Mouse (Mus musculus) left cerebral cortex, adult 9 months (tissue): Measurements from ENCODE around the gene Mvd.

ENCODE experiments used
- DNase-seq, 2 experiments: peaks; one replicate each; pipeline ENCODE4 v3.0.0; 2022; ENCODE audit warnings: low spot score in 2 of 2

Gene Mvd

GRCm38 (mm10) chr8:122426145-122426544 is 17.1 kb downstream of the Mvd start:
- no peak for DNase-seq

GRCm38 (mm10) chr8:122423659-122424058 is 19.6 kb downstream of the Mvd start:
- DNase-seq, result no peak

GRCm38 (mm10) chr8:122423217-122423616 is 20.0 kb downstream of the Mvd start:
- no peak for DNase-seq

- no peak for DNase-seq
Observed at GRCm38 (mm10) chr8:122421376-122422070, 21.7 kb downstream of the Mvd start, which contains the start of gene Il17c. Gene Il17c (plus strand): TSS chr8:122422020.

- DNase-seq, result peak in 1 of 2 experiments; percentile 67
Observed at GRCm38 (mm10) chr8:122419881-122420555, 23.2 kb downstream of the Mvd start.

- DNase-seq, result no peak
Observed at GRCm38 (mm10) chr8:122415554-122415953, 27.7 kb downstream of the Mvd start.

- no peak for DNase-seq
Observed at GRCm38 (mm10) chr8:122414311-122414710, 28.9 kb downstream of the Mvd start.

GRCm38 (mm10) chr8:122407678-122408077 is 35.5 kb downstream of the Mvd start:
- no peak for DNase-seq

- DNase-seq, result no peak
Observed at GRCm38 (mm10) chr8:122405146-122405805, 37.9 kb downstream of the Mvd start.

- DNase-seq, result no peak
Observed at GRCm38 (mm10) chr8:122398186-122398585, 45.0 kb downstream of the Mvd start.

GRCm38 (mm10) chr8:122395291-122395690 is 47.9 kb downstream of the Mvd start:
- DNase-seq, result no peak

- DNase-seq, result no peak
Observed at GRCm38 (mm10) chr8:122393717-122394116, 49.5 kb downstream of the Mvd start.

GRCm38 (mm10) chr8:122390758-122391157 is 52.5 kb downstream of the Mvd start:
- no peak for DNase-seq

- no peak for DNase-seq
Observed at GRCm38 (mm10) chr8:122389357-122389756, 53.9 kb downstream of the Mvd start.
